Mouse (Mus musculus): ENCODE data around the gene Arf1. TPM values are rescaled to one million over a fixed set of nuclear protein-coding genes. Genes with fewer than 3 reads are reported as not detected.

The Arf1 gene
- polyA plus RNA-seq, 1 experiment from 2014 or later, result 557 TPM

GRCm38 (mm10) chr11:59262308-59262707, 34.2 kb upstream of the Arf1 start:
- Histone ChIP-seq H3K27ac (replicated peaks in 1 of 2; ENCODE audit: control insufficient read depth in 1 of 2, insufficient read depth in 1 of 2, low read depth in 2 of 2, low read length in 2 of 2) (no peak overlapping the region), H3K4me1 (ENCODE audit: control insufficient read depth in 2 of 2, insufficient read depth in 2 of 2, low read length in 2 of 2) (peaks cover 4 to 11% of the 10 kb centered on the region in 2 experiments; a peak in 3 of 4 replicates), H3K9me3 (ENCODE audit: control insufficient read depth, low read length) (no peaks in the 10 kb centered on the region), H3K27me3 (ENCODE audit: control insufficient read depth, insufficient read depth, low read length) (peaks cover 61% of the 10 kb centered on the region), H3K9ac (ENCODE audit: low read length) (no peak overlapping the region), H3K4me2 (ENCODE audit: low read length) (no peak overlapping the region), H3K4me3 (ENCODE audit: control insufficient read depth in 1 of 2, insufficient read depth in 1 of 2, low read depth in 1 of 2, low read length in 2 of 2) (no peak overlapping the region), H3K36me3 (ENCODE audit: control insufficient read depth, insufficient read depth, low read length) (no peaks in the 10 kb centered on the region)
- ATAC-seq (ENCODE audit: insufficient number of reproducible peaks, insufficient read depth, low FRiP score, low read depth), result no peak

DNA sequence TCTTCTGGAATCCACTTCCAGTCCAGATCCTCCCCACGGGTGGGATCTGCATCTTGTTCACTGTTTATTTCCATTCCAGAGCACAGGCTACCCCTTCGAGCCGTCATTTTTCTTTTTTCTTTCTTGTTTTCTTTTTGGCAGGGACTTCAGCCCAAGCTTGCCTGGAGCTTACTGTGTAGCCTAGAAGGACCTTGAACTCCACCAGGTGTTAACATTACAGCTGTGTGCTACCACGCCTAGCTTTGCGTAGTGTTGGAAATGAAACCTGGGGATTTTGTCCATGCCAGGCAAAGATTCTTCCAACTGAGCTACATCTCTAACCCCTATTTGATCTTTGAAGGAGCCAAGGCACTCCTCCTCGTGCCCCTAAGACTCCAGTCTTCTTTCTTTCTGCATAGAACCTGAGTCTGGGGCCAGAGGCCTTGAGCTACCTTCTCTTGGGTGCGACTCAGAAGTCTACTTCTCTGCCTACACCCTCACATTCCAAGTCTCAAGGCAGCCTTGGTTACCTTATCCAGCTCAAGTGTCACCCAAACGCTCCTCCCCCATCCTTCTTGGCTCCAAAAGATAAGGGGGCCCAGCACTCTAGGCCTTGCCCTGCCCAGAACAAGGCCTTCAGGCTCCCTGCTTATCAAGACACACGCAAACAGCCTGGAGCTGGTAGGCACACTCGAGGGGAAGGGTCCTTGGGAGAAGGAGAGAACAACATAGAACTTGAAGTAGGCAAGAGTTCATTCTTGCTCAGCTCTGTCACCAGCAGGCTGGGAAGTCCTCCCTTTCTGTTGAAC, 32.8 kb upstream of the Arf1 start:
- ATAC-seq (ENCODE audit: insufficient number of reproducible peaks, insufficient read depth, low FRiP score, low read depth), result no peak
- H3K4me3 ChIP-seq (ENCODE audit: control insufficient read depth in 1 of 2, insufficient read depth in 1 of 2, low read depth in 1 of 2, low read length in 2 of 2), result no peak overlapping the region
- no peaks in the 10 kb centered on the region for H3K9me3 ChIP-seq (ENCODE audit: control insufficient read depth, low read length)
- H3K27ac ChIP-seq (replicated peaks in 1 of 2; ENCODE audit: control insufficient read depth in 1 of 2, insufficient read depth in 1 of 2, low read depth in 2 of 2, low read length in 2 of 2), result no peak overlapping the region
- H3K9ac ChIP-seq (ENCODE audit: low read length), result no peak overlapping the region
- H3K36me3 ChIP-seq (ENCODE audit: control insufficient read depth, insufficient read depth, low read length), result no peaks in the 10 kb centered on the region
- peaks cover 47% of the 10 kb centered on the region for H3K27me3 ChIP-seq (ENCODE audit: control insufficient read depth, insufficient read depth, low read length)
- peaks cover 4 to 11% of the 10 kb centered on the region in 2 experiments; a peak in 3 of 4 replicates for H3K4me1 ChIP-seq (ENCODE audit: control insufficient read depth in 2 of 2, insufficient read depth in 2 of 2, low read length in 2 of 2)
- H3K4me2 ChIP-seq (ENCODE audit: low read length), result no peak overlapping the region
- WGBS, result 52% methylated on average over 10 of the region's 10 CpGs

DNA sequence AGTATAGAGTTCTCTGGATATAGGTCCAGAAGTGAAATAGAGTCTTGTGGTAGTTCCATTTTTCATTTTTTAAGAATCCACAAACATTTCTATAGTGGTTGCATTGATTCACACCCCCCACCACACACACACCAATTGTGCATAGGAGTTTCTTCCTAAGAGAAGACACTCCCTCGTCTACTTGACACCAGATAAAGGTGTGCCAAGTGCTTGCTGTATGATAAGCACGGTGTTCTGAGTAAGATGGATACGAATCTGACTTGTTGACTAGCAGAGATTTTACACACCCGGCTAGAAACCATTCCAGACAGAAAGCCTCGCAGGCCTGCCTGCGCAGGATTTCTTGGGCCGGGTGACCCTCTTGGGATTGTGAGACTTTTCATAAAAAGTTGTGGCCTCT, 31.6 kb upstream of the Arf1 start:
- Histone ChIP-seq H3K9ac (ENCODE audit: low read length) (no peak overlapping the region), H3K4me2 (ENCODE audit: low read length) (no peak overlapping the region), H3K27me3 (ENCODE audit: control insufficient read depth, insufficient read depth, low read length) (peaks cover 34% of the 10 kb centered on the region), H3K27ac (replicated peaks in 1 of 2; ENCODE audit: control insufficient read depth in 1 of 2, insufficient read depth in 1 of 2, low read depth in 2 of 2, low read length in 2 of 2) (no peak overlapping the region), H3K4me1 (ENCODE audit: control insufficient read depth in 2 of 2, insufficient read depth in 2 of 2, low read length in 2 of 2) (peaks cover 4 to 11% of the 10 kb centered on the region in 2 experiments; a peak in 3 of 4 replicates), H3K36me3 (ENCODE audit: control insufficient read depth, insufficient read depth, low read length) (no peaks in the 10 kb centered on the region), H3K9me3 (ENCODE audit: control insufficient read depth, low read length) (no peaks in the 10 kb centered on the region), H3K4me3 (ENCODE audit: control insufficient read depth in 1 of 2, insufficient read depth in 1 of 2, low read depth in 1 of 2, low read length in 2 of 2) (no peak overlapping the region)
- 42% methylated on average over 7 of the region's 7 CpGs for WGBS
- ATAC-seq (ENCODE audit: insufficient number of reproducible peaks, insufficient read depth, low FRiP score, low read depth), result no peak

DNA sequence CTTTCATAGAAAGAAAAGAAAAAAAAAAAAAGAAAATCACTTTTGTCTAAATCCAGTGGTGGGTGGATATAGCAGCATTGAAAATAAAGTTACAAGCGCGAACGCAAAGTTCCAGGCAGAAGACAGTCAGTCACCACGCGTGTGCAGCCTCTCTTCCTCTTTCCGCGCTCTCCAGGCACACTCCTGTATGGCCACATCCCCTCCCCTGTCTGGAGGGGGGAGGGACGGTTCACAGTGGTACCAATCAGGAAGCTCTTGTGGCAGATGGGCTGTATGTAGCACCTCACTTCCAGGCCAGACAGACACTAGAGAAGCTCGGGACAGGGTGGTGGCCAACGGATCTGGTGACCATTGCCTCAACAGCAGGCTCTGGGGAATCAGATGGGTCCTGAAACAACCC, 20.0 kb upstream of the Arf1 start:
- Histone ChIP-seq H3K4me3 (ENCODE audit: control insufficient read depth in 1 of 2, insufficient read depth in 1 of 2, low read depth in 1 of 2, low read length in 2 of 2) (no peak overlapping the region), H3K27me3 (ENCODE audit: control insufficient read depth, insufficient read depth, low read length) (peaks cover 54% of the 10 kb centered on the region)
- no peak for ATAC-seq (ENCODE audit: insufficient number of reproducible peaks, insufficient read depth, low FRiP score, low read depth)

DNA sequence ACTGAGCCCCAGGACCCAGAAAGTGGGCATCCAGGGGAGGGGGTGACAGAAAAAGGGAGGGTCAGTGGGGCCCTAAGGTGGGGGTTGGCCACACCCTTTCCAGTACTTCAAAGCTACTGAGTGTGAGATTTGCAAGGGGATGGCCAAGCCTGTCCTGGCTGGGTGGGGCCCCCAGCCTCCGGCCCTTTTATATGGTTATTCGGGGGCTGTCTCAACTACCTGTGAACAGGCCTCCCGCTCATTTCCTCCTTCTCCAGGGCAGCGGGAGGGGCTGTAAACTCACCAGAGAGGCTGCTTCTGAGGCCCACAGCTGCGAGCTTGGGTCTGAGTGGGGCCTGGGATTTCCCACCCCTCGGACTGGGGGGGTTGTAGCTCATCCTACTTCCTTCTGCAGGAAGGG, 15.8 kb upstream of the Arf1 start:
- Histone ChIP-seq H3K9me3 (ENCODE audit: control insufficient read depth, low read length) (no peaks in the 10 kb centered on the region), H3K4me3 (ENCODE audit: control insufficient read depth in 1 of 2, insufficient read depth in 1 of 2, low read depth in 1 of 2, low read length in 2 of 2) (no peak overlapping the region), H3K27me3 (ENCODE audit: control insufficient read depth, insufficient read depth, low read length) (peaks cover 56% of the 10 kb centered on the region), H3K4me2 (ENCODE audit: low read length) (no peak overlapping the region), H3K9ac (ENCODE audit: low read length) (no peak overlapping the region), H3K36me3 (ENCODE audit: control insufficient read depth, insufficient read depth, low read length) (no peaks in the 10 kb centered on the region), H3K27ac (replicated peaks in 1 of 2; ENCODE audit: control insufficient read depth in 1 of 2, insufficient read depth in 1 of 2, low read depth in 2 of 2, low read length in 2 of 2) (no peak overlapping the region), H3K4me1 (ENCODE audit: control insufficient read depth in 2 of 2, insufficient read depth in 2 of 2, low read length in 2 of 2) (peaks cover 4 to 5% of the 10 kb centered on the region in 2 experiments; a peak in 3 of 4 replicates)
- no peak for ATAC-seq (ENCODE audit: insufficient number of reproducible peaks, insufficient read depth, low FRiP score, low read depth)
- WGBS, result 27% methylated on average over 6 of the region's 6 CpGs

More for the DNA sequence above, 20.0 kb upstream of the Arf1 start:
- H3K9ac ChIP-seq (ENCODE audit: low read length), result no peak overlapping the region
- H3K27ac ChIP-seq (replicated peaks in 1 of 2; ENCODE audit: control insufficient read depth in 1 of 2, insufficient read depth in 1 of 2, low read depth in 2 of 2, low read length in 2 of 2), result no peak overlapping the region
- H3K9me3 ChIP-seq (ENCODE audit: control insufficient read depth, low read length), result no peaks in the 10 kb centered on the region
- no peaks in the 10 kb centered on the region for H3K4me1 ChIP-seq (ENCODE audit: control insufficient read depth in 2 of 2, insufficient read depth in 2 of 2, low read length in 2 of 2)
- H3K36me3 ChIP-seq (ENCODE audit: control insufficient read depth, insufficient read depth, low read length), result no peaks in the 10 kb centered on the region
- 51% methylated on average over 10 of the region's 10 CpGs for WGBS
- H3K4me2 ChIP-seq (ENCODE audit: low read length), result no peak overlapping the region

DNA sequence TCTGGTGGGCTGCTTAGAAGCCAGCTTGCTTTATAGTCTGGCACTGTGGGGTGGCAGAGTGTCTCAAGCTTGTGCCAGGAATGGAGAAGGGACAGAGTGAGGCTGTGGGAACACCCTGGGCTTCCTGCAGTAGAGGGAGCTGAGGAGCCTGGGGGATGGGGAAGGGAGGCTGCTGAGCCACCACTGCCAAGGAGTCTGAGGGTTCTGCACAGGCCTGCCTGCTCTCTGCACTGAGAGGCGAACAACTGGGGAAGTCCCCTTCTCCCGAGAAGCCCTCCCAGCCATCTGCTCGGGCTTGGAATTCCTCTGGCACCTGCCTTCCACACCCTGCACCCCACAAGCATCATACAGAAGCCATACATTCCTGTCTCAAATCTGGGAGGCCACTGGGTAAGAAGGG, 13.8 kb upstream of the Arf1 start:
- Histone ChIP-seq H3K9me3 (ENCODE audit: control insufficient read depth, low read length) (no peaks in the 10 kb centered on the region), H3K36me3 (ENCODE audit: control insufficient read depth, insufficient read depth, low read length) (no peaks in the 10 kb centered on the region), H3K27ac (replicated peaks in 1 of 2; ENCODE audit: control insufficient read depth in 1 of 2, insufficient read depth in 1 of 2, low read depth in 2 of 2, low read length in 2 of 2) (no peak overlapping the region), H3K4me2 (ENCODE audit: low read length) (no peak overlapping the region), H3K27me3 (ENCODE audit: control insufficient read depth, insufficient read depth, low read length) (peaks cover 42% of the 10 kb centered on the region), H3K4me1 (ENCODE audit: control insufficient read depth in 2 of 2, insufficient read depth in 2 of 2, low read length in 2 of 2) (peaks cover 5 to 11% of the 10 kb centered on the region in 2 experiments; a peak in 3 of 4 replicates), H3K9ac (ENCODE audit: low read length) (no peak overlapping the region), H3K4me3 (ENCODE audit: control insufficient read depth in 1 of 2, insufficient read depth in 1 of 2, low read depth in 1 of 2, low read length in 2 of 2) (no peak overlapping the region)
- WGBS, result 16% methylated on average over 3 of the region's 3 CpGs
- ATAC-seq (ENCODE audit: insufficient number of reproducible peaks, insufficient read depth, low FRiP score, low read depth), result no peak

DNA sequence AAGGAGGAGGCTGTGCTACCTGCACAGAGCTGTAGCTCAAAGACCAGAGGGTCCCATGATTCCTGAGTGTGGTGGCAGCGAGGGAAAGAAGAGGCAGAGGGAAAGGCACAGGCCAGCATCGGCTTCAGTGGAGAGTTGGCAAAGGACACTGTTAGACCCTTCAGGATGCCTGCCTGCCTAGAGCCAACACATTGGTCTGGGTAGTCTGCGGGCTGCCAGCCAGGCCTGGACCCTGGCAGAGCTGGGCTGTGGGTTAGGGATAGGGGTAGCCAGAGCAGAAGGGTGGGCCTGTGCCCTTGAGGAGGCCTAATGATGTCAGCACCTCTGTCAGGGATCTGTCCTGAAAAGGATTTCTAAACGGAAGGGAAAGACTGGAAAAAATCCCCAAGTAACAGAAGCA, 11.7 kb upstream of the Arf1 start:
- H3K4me1 ChIP-seq (ENCODE audit: control insufficient read depth in 2 of 2, insufficient read depth in 2 of 2, low read length in 2 of 2), result peaks cover 5 to 11% of the 10 kb centered on the region in 2 experiments; a peak in 3 of 4 replicates
- WGBS, result 75% methylated on average over 4 of the region's 4 CpGs
- H3K27ac ChIP-seq (replicated peaks in 1 of 2; ENCODE audit: control insufficient read depth in 1 of 2, insufficient read depth in 1 of 2, low read depth in 2 of 2, low read length in 2 of 2), result no peak overlapping the region
- H3K4me2 ChIP-seq (ENCODE audit: low read length), result no peak overlapping the region
- H3K9ac ChIP-seq (ENCODE audit: low read length), result no peak overlapping the region
- H3K4me3 ChIP-seq (ENCODE audit: control insufficient read depth in 1 of 2, insufficient read depth in 1 of 2, low read depth in 1 of 2, low read length in 2 of 2), result no peak overlapping the region
- no peak for ATAC-seq (ENCODE audit: insufficient number of reproducible peaks, insufficient read depth, low FRiP score, low read depth)
- H3K27me3 ChIP-seq (ENCODE audit: control insufficient read depth, insufficient read depth, low read length), result peaks cover 35% of the 10 kb centered on the region
- no peaks in the 10 kb centered on the region for H3K36me3 ChIP-seq (ENCODE audit: control insufficient read depth, insufficient read depth, low read length)
- H3K9me3 ChIP-seq (ENCODE audit: control insufficient read depth, low read length), result no peaks in the 10 kb centered on the region

DNA sequence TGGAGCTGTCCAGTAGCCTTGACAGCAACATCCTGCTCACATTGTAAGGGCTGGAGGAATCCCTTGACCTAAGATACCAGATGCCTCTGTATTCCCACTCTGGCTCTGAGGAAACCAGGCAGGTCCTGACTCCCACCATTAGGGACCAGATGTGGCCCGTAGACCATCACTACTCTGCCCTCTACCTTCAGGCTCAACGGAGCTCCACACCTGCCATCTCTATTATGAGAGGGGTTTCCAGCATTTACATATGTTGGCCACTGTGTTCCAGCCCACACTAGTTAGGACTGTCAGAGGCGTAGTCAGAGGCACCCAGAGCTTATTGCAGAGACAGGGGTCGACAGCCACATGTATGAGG, 11.3 kb upstream of the Arf1 start:
- no peak overlapping the region for H3K9ac ChIP-seq (ENCODE audit: low read length)
- peaks cover 35% of the 10 kb centered on the region for H3K27me3 ChIP-seq (ENCODE audit: control insufficient read depth, insufficient read depth, low read length)
- 49% methylated on average over 4 of the region's 4 CpGs for WGBS
- H3K36me3 ChIP-seq (ENCODE audit: control insufficient read depth, insufficient read depth, low read length), result no peaks in the 10 kb centered on the region
- no peak overlapping the region for H3K4me2 ChIP-seq (ENCODE audit: low read length)
- H3K27ac ChIP-seq (replicated peaks in 1 of 2; ENCODE audit: control insufficient read depth in 1 of 2, insufficient read depth in 1 of 2, low read depth in 2 of 2, low read length in 2 of 2), result no peak overlapping the region
- ATAC-seq (ENCODE audit: insufficient number of reproducible peaks, insufficient read depth, low FRiP score, low read depth), result no peak
- H3K4me3 ChIP-seq (ENCODE audit: control insufficient read depth in 1 of 2, insufficient read depth in 1 of 2, low read depth in 1 of 2, low read length in 2 of 2), result no peak overlapping the region
- peaks cover 5 to 11% of the 10 kb centered on the region in 2 experiments; a peak in 3 of 4 replicates for H3K4me1 ChIP-seq (ENCODE audit: control insufficient read depth in 2 of 2, insufficient read depth in 2 of 2, low read length in 2 of 2)
- H3K9me3 ChIP-seq (ENCODE audit: control insufficient read depth, low read length), result no peaks in the 10 kb centered on the region

Data from heart, embryonic 14.5 days (tissue).